8 mouse cellular contexts compared by ENCODE assay signal in the genomic region with DNA sequence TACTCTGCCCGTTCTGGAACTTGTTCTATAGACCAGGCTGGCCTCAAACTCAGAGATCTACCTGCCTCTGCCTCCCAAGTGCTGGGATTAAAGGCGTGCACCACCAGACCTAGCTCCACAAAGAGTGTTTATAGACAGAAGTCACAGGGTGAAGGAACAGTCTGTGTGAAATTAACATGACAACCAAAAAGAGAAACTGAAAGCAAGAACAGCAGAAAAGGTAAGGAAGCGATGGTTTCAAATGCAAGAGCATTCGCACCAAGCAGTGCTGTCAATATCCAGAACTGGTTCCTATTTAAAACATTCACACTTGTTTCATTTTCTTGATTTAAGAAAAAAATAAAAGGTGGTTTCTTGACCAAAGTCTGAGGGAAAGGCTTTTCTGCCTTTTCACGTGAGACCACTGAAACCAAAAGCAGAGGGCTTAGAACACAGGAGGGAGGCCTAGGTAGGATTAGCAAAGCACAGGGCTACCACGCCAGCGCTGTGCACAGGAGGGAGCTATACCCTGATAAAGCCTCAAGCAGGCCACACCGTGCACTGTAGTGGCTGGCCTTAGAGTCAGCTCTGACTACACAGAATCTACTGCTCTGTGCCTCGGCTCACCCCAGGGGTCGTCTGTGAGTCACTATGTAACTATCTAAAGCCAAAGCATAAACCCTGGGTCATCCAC. TPM values are rescaled to one million over a fixed set of nuclear protein-coding genes. Genes with fewer than 3 reads are reported as not detected.
DNase-seq lines count a peak whose midpoint lies in the region; ATAC-seq and TF ChIP-seq lines count a peak whose summit lies in the region.

No protein-coding gene starts in this region.

- ATAC-seq in forebrain, embryonic 14.5 days = no peak
- ATAC-seq in inflammation-experienced regulatory T-cells, adult 6 months = peak; percentile 68

- H3K9me3 ChIP-seq in forebrain, embryonic 10.5 days = no peaks in the 10 kb centered on the region
- H3K9me3 ChIP-seq in forebrain, embryonic 14.5 days (replicated peaks; ENCODE audit: control insufficient read depth, low read length) = no peaks in the 10 kb centered on the region
- H3K9me3 ChIP-seq in CH12.LX (replicated peaks; ENCODE audit: low read length) = no peaks in the 10 kb centered on the region

- TF ChIP-seq EP300 in CH12.LX (IDR thresholded peaks at IDR 0.05; ENCODE audit: low read length) = peak; percentile 39; the same call in 1 of the 2 replicates

- H3K4me3 ChIP-seq in forebrain, embryonic 10.5 days = no peak overlapping the region
- no peak overlapping the region for H3K4me3 ChIP-seq in forebrain, embryonic 14.5 days (ENCODE audit: low read depth, low read length)
- peak overlapping the region; percentile 11 to 54 (median 18) for H3K4me3 ChIP-seq in CH12.LX (replicated peaks in 1 of 3; ENCODE audit: low read depth in 2 of 3, low read length in 2 of 3, poor library complexity in 1 of 3)

- H3K9ac ChIP-seq in forebrain, embryonic 14.5 days (ENCODE audit: low read length) = no peak overlapping the region
- peak overlapping the region; percentile 61 for H3K9ac ChIP-seq in CH12.LX (ENCODE audit: insufficient read depth, low read depth)

- TF ChIP-seq RAD21 in CH12.LX (IDR thresholded peaks at IDR 0.05; ENCODE audit: low read depth, low read length) = peak; percentile 66

- no peaks in the 10 kb centered on the region for H3K27me3 ChIP-seq in forebrain, embryonic 10.5 days (ENCODE audit: poor library complexity, severe bottlenecking)
- H3K27me3 ChIP-seq in forebrain, embryonic 14.5 days (replicated peaks; ENCODE audit: control insufficient read depth, insufficient read depth, low read length) = no peaks in the 10 kb centered on the region
- no peaks in the 10 kb centered on the region for H3K27me3 ChIP-seq in CH12.LX (replicated peaks)

- peak in 1 of 2 experiments; percentile 72; a peak in 2 of 4 replicates for TF ChIP-seq CTCF in CH12.LX (conservative IDR thresholded peaks at IDR 0.05 in 1 of 2, IDR thresholded peaks at IDR 0.05 in 1 of 2; ENCODE audit: low read depth in 2 of 2, low read length in 2 of 2)

- H3K4me2 ChIP-seq in forebrain, embryonic 14.5 days (ENCODE audit: low read length) = no peak overlapping the region
- H3K4me2 ChIP-seq in CH12.LX (ENCODE audit: insufficient read depth, low read depth, poor library complexity, severe bottlenecking) = peak overlapping the region; percentile 99

- H3K4me1 ChIP-seq in forebrain, embryonic 10.5 days = peaks cover 46% of the 10 kb centered on the region
- H3K4me1 ChIP-seq in forebrain, embryonic 14.5 days (ENCODE audit: control insufficient read depth, insufficient read depth, low read length) = peaks cover 10% of the 10 kb centered on the region
- peaks cover 18 to 70% of the 10 kb centered on the region in 2 experiments; a peak in 3 of 4 replicates for H3K4me1 ChIP-seq in CH12.LX (ENCODE audit: control insufficient read depth in 1 of 2, insufficient read depth in 2 of 2)

- TF ChIP-seq POLR2A in CH12.LX (IDR thresholded peaks at IDR 0.05; ENCODE audit: low read depth, low read length) = no peak

- 47% methylated on average over 10 of the region's 10 CpGs for WGBS in forebrain, embryonic 10.5 days
- WGBS in forebrain, embryonic 14.5 days = 48% methylated on average over 10 of the region's 10 CpGs

- peak; percentile 17 for DNase-seq in forebrain, embryonic 10.5 days (ENCODE audit: extremely low spot score, low spot score)
- no peak for DNase-seq in forebrain, embryonic 14.5 days (ENCODE audit: low spot score)
- peak; percentile 81 for DNase-seq in CH12.LX (ENCODE audit: extremely low read depth)
- DNase-seq in embryo, embryonic 9.5 days (ENCODE audit: extremely low spot score) = peak; percentile 8
- DNase-seq in lung, postnatal 10 days = peak; percentile 38
- DNase-seq in thymus, postnatal 0 days (ENCODE audit: low spot score) = peak; percentile 34
- DNase-seq in left cerebral cortex, adult 11 months (ENCODE audit: low spot score) = no peak

- peaks cover 66% of the 10 kb centered on the region for H3K79me2 ChIP-seq in CH12.LX (replicated peaks; ENCODE audit: control insufficient read depth, extremely low read depth, insufficient read depth, poor library complexity, severe bottlenecking)

- dilution Hi-C loops in CH12.LX (cut with MboI; ENCODE audit: extremely low pct_ligation_motif_present, extremely low pct_unique_long_range_greater_than_20kb, low sequenced_read_pairs) = no loop called here

- in situ Hi-C loops in CH12.LX (cut with MboI; ENCODE audit: low pct_ligation_motif_present, low pct_unique_long_range_greater_than_20kb, low sequenced_read_pairs) = loop anchor here (10.0 kb wide), 1 partner anchor 143 kb away; no protein-coding TSS in a partner anchor

- no peak overlapping the region for H3K27ac ChIP-seq in forebrain, embryonic 10.5 days
- H3K27ac ChIP-seq in forebrain, embryonic 14.5 days (ENCODE audit: low read depth, low read length) = no peak overlapping the region
- H3K27ac ChIP-seq in CH12.LX (ENCODE audit: insufficient read depth, low read depth) = peak overlapping the region; percentile 66

- peaks cover 5% of the 10 kb centered on the region for H3K36me3 ChIP-seq in forebrain, embryonic 10.5 days (replicated peaks)
- no peaks in the 10 kb centered on the region for H3K36me3 ChIP-seq in forebrain, embryonic 14.5 days (ENCODE audit: control insufficient read depth, insufficient read depth, low read length)
- peaks cover 0 to 3% of the 10 kb centered on the region in 2 experiments for H3K36me3 ChIP-seq in CH12.LX (replicated peaks in 1 of 2; ENCODE audit: control insufficient read depth in 1 of 2, insufficient read depth in 1 of 2, low read length in 1 of 2)

TF ChIP-seq in CH12.LX, 34 proteins besides CTCF, POLR2A, EP300 and RAD21 (continues in another document):
- TF ChIP-seq MAZ (IDR thresholded peaks at IDR 0.05; ENCODE audit: low read depth, low read length) (0 out of 2 replicates have a peak, but pooled peaks have one; percentile 38), MXI1 (IDR thresholded peaks at IDR 0.05; ENCODE audit: low read depth, low read length) (peak; percentile 90), TCF12 (IDR thresholded peaks at IDR 0.05; ENCODE audit: low read depth, low read length) (peak; percentile 47; the same call in 1 of the 2 replicates), MYC (IDR thresholded peaks at IDR 0.05; ENCODE audit: low read depth, low read length) (peak; percentile 81), MAFK (IDR thresholded peaks at IDR 0.05; ENCODE audit: insufficient replicate concordance, low read length) (no peak), ZMIZ1 (IDR thresholded peaks at IDR 0.05; ENCODE audit: low read depth, low read length) (0 out of 2 replicates have a peak, but pooled peaks have one; percentile 29), CHD1 (IDR thresholded peaks at IDR 0.05; ENCODE audit: low read depth, low read length) (no peak; the same call in none of the 2 replicates), POLR2AphosphoS2 (IDR thresholded peaks at IDR 0.05; ENCODE audit: low read depth, low read length) (no peak), GABPA (IDR thresholded peaks at IDR 0.05; ENCODE audit: insufficient replicate concordance, low read depth, low read length) (no peak), HCFC1 (IDR thresholded peaks at IDR 0.05; ENCODE audit: low read depth, low read length) (peak; percentile 26), UBTF (IDR thresholded peaks at IDR 0.05; ENCODE audit: low read depth, low read length) (no peak), NRF1 (IDR thresholded peaks at IDR 0.05; ENCODE audit: low read depth, low read length) (peak; percentile 24; the same call in 1 of the 2 replicates), JUN (IDR thresholded peaks at IDR 0.05; ENCODE audit: insufficient read depth, low read depth, low read length) (no peak), IRF4 (IDR thresholded peaks at IDR 0.05; ENCODE audit: low read depth, low read length) (peak; percentile 77), CHD2 (IDR thresholded peaks at IDR 0.05; ENCODE audit: low read length) (no peak), E2F4 (IDR thresholded peaks at IDR 0.05; ENCODE audit: insufficient replicate concordance, low read depth, low read length) (peak; percentile 56; the same call in 1 of the 2 replicates), ETS1 (conservative IDR thresholded peaks at IDR 0.05; ENCODE audit: low read depth, low read length) (peak; percentile 75; the same call in 1 of the 2 replicates), JUND (conservative IDR thresholded peaks at IDR 0.05; ENCODE audit: low read depth, low read length) (no peak), ZNF384 (IDR thresholded peaks at IDR 0.05; ENCODE audit: low read depth, low read length) (peak; percentile 32; the same call in 1 of the 2 replicates), USF2 (conservative IDR thresholded peaks at IDR 0.05; ENCODE audit: low read depth, low read length) (no peak), SMC3 (IDR thresholded peaks at IDR 0.05; ENCODE audit: low read depth, low read length) (peak; percentile 74), TBP (conservative IDR thresholded peaks at IDR 0.05; ENCODE audit: low read depth, low read length) (no peak), BHLHE40 (IDR thresholded peaks at IDR 0.05; ENCODE audit: low read depth, low read length) (peak; percentile 89), PAX5 (IDR thresholded peaks at IDR 0.05; ENCODE audit: low read length) (no peak), ELF1 (IDR thresholded peaks at IDR 0.05; ENCODE audit: low read depth, low read length) (no peak), RCOR1 (conservative IDR thresholded peaks at IDR 0.05; ENCODE audit: low read depth, low read length) (peak; percentile 36; the same call in 1 of the 2 replicates), NELFE (IDR thresholded peaks at IDR 0.05; ENCODE audit: low read depth, low read length) (no peak), ZC3H11A (IDR thresholded peaks at IDR 0.05; ENCODE audit: low read depth, low read length) (no peak), MAX (IDR thresholded peaks at IDR 0.05; ENCODE audit: low read length) (peak; percentile 75), KAT2A (IDR thresholded peaks at IDR 0.05; ENCODE audit: insufficient replicate concordance, low read length) (no peak), USF1 (IDR thresholded peaks at IDR 0.05; ENCODE audit: low read depth, low read length) (no peak), ZKSCAN1 (IDR thresholded peaks at IDR 0.05; ENCODE audit: borderline replicate concordance, low read depth, low read length) (no peak)

RNA-seq across cellular contexts. Expression of a gene that starts 15.5 kb away (rescaled TPM):
- 48.9 and 53.7 TPM in 2 replicates for polyA plus RNA-seq in forebrain, embryonic 10.5 days (2016; fragmentation: Nextera tagmentation; extraction: Ambion mirVana)
- polyA plus RNA-seq in forebrain, embryonic 14.5 days (2014; fragmentation: Nextera tagmentation; extraction: Ambion mirVana) = 57.2 and 63.7 TPM in 2 replicates
- total RNA-seq in CH12.LX (2012; rRNA removed) = 8.0 and 9.0 TPM in 2 replicates
- total RNA-seq in CH12.LX (2014; rRNA removed) = 11.4 and 11.9 TPM in 2 replicates
- 18.1 and 22.7 TPM in 2 replicates for polyA plus RNA-seq in CH12.LX (2012; ENCODE audit: insufficient read length, low read depth)
- 100 to 1,000 TPM; 106 to 183 (median 160) TPM for polyA plus RNA-seq in inflammation-experienced regulatory T-cells, adult 6 months (2017; shearing (Covaris generic))
- polyA plus RNA-seq in thymus, postnatal 0 days (2015; fragmentation: Nextera tagmentation; extraction: Ambion mirVana) = 53.0 and 57.8 TPM in 2 replicates

Comparison
In these comparisons a context has a peak if more than half of its experiments do, and no peak if none do; other contexts are left out.
1. DNase-seq: peak in forebrain, embryonic 10.5 days (single experiment), CH12.LX (single experiment), embryo, embryonic 9.5 days (single experiment), lung, postnatal 10 days (single experiment) and thymus, postnatal 0 days (single experiment); none in forebrain, embryonic 14.5 days (single experiment) and left cerebral cortex, adult 11 months (single experiment).
2. H3K4me3 ChIP-seq: peak in CH12.LX (3 of 3); none in forebrain, embryonic 10.5 days (single experiment) and forebrain, embryonic 14.5 days (single experiment).